Mouse (Mus musculus) adrenal gland (tissue): ENCODE results near the gene Numbl.

Experiments
- intact Hi-C: fragments of 180-260 bp; cut with DNase I; formaldehyde crosslinking; loops from one replicate; pipeline ENCODE4 v1.15.1; 2025

Gene Numbl

GRCm38 (mm10) chr7:27290555-27290954 is 32.3 kb downstream of the Numbl start:
- intact Hi-C loops, result no loop called here

- intact Hi-C loops, result no loop called here
Measured at GRCm38 (mm10) chr7:27291795-27292466, 33.7 kb downstream of the Numbl start.

- intact Hi-C loops, result loop anchor here (5.0 kb wide), 1 partner anchor 36 kb away; no protein-coding TSS in a partner anchor
Measured at GRCm38 (mm10) chr7:27295956-27296355, 37.7 kb downstream of the Numbl start.

GRCm38 (mm10) chr7:27296518-27296917 is 38.3 kb downstream of the Numbl start:
- intact Hi-C loops, result loop anchor here (5.0 kb wide), 1 partner anchor 36 kb away; no protein-coding TSS in a partner anchor

- intact Hi-C loops, result loop anchor here (5.0 kb wide), 1 partner anchor 34 kb away; no protein-coding TSS in a partner anchor
Measured at GRCm38 (mm10) chr7:27298033-27298610, 39.9 kb downstream of the Numbl start.

- intact Hi-C loops, result loop anchor here (5.0 kb wide), 1 partner anchor 33 kb away; no protein-coding TSS in a partner anchor
Measured at GRCm38 (mm10) chr7:27298816-27299215, 40.6 kb downstream of the Numbl start.

GRCm38 (mm10) chr7:27300351-27300750 is 42.1 kb downstream of the Numbl start:
- intact Hi-C loops, result no loop called here

GRCm38 (mm10) chr7:27300801-27301200 is 42.6 kb downstream of the Numbl start:
- intact Hi-C loops, result no loop called here

GRCm38 (mm10) chr7:27302172-27302571 is 43.9 kb downstream of the Numbl start:
- intact Hi-C loops, result no loop called here

GRCm38 (mm10) chr7:27305091-27305730 is 47.0 kb downstream of the Numbl start:
- intact Hi-C loops, result no loop called here

GRCm38 (mm10) chr7:27306161-27307160 is 48.2 kb downstream of the Numbl start:
- intact Hi-C loops, result no loop called here

- intact Hi-C loops, result no loop called here
Measured at GRCm38 (mm10) chr7:27307551-27307950, 49.3 kb downstream of the Numbl start.

GRCm38 (mm10) chr7:27308821-27309549 is 50.8 kb downstream of the Numbl start:
- intact Hi-C loops, result no loop called here

GRCm38 (mm10) chr7:27309832-27310231 is 51.6 kb downstream of the Numbl start:
- intact Hi-C loops, result no loop called here

GRCm38 (mm10) chr7:27310306-27310705 is 52.1 kb downstream of the Numbl start:
- intact Hi-C loops, result no loop called here

GRCm38 (mm10) chr7:27310996-27311535 is 52.8 kb downstream of the Numbl start:
- intact Hi-C loops, result no loop called here

- intact Hi-C loops, result no loop called here
Measured at GRCm38 (mm10) chr7:27311651-27312284, 53.5 kb downstream of the Numbl start.

- intact Hi-C loops, result no loop called here
Measured at GRCm38 (mm10) chr7:27314393-27314792, 56.2 kb downstream of the Numbl start.

- intact Hi-C loops, result no loop called here
Measured at GRCm38 (mm10) chr7:27315958-27316357, 57.7 kb downstream of the Numbl start.

- intact Hi-C loops, result no loop called here
Measured at GRCm38 (mm10) chr7:27319411-27319810, 61.2 kb downstream of the Numbl start.
